Mouse (Mus musculus) midbrain, postnatal 0 days (tissue): ENCODE data around the gene Siva1. TPM values are rescaled to one million over a fixed set of nuclear protein-coding genes. Genes with fewer than 3 reads are reported as not detected.
A peak's percentile ranks its signal among the peaks of the same experiment; 100 is the strongest.

Source experiments
- ATAC-seq: fragments of 200-750 bp; cut with Nextera tagmentation; 2 replicates; pipeline ENCODE4 v1.8.0; 2017; ENCODE audit warnings: moderate number of reproducible peaks, mild to moderate bottlenecking, moderate TSS enrichment, moderate library complexity; ENCODE audit not compliant: low FRiP score
- DNase-seq: peaks from one replicate; pipeline ENCODE4 v3.0.0-alpha.2; 2015; ENCODE audit warnings: low spot score
- H3K27ac ChIP-seq: fragments of 300-500 bp; sonication (generic); 2 replicates; pipeline ENCODE4 v1.5.1; 2014; ENCODE audit warnings: low read depth, mild to moderate bottlenecking, low read length, mixed read lengths
- H3K27me3 ChIP-seq: fragments of 300-500 bp; sonication (generic); 2 replicates; pipeline ENCODE4 v1.6.1; 2014; ENCODE audit warnings: low read length, control low read depth, mixed read lengths; ENCODE audit not compliant: insufficient read depth
- H3K36me3 ChIP-seq: fragments of 300-500 bp; sonication (generic); 2 replicates; pipeline ENCODE4 v1.6.1; 2014; ENCODE audit warnings: low read length, control low read depth, mixed read lengths; ENCODE audit not compliant: insufficient read depth
- H3K4me1 ChIP-seq: fragments of 300-500 bp; sonication (generic); 2 replicates; pipeline ENCODE4 v1.6.1; 2014; ENCODE audit warnings: mild to moderate bottlenecking, control low read depth, antibody characterized with exemption, low read length, mixed read lengths; ENCODE audit not compliant: insufficient read depth
- H3K4me2 ChIP-seq: fragments of 300-500 bp; sonication (generic); 2 replicates; pipeline ENCODE4 v1.6.1; 2014; ENCODE audit warnings: low read depth, mild to moderate bottlenecking, low read length, mixed read lengths; ENCODE audit not compliant: poor library complexity, severe bottlenecking
- H3K4me3 ChIP-seq: fragments of 300-500 bp; sonication (generic); 2 replicates; pipeline ENCODE4 v1.5.1; 2014; ENCODE audit warnings: low read depth, mild to moderate bottlenecking, low read length, moderate library complexity
- H3K9ac ChIP-seq: fragments of 300-500 bp; sonication (generic); replicated peaks from 2 replicates; pipeline ENCODE4 v1.6.1; 2014; ENCODE audit warnings: mild to moderate bottlenecking, low read length, moderate library complexity, mixed read lengths; ENCODE audit not compliant: poor library complexity, severe bottlenecking
- H3K9me3 ChIP-seq: fragments of 300-500 bp; sonication (generic); 2 replicates; pipeline ENCODE4 v1.6.1; 2016; ENCODE audit warnings: low read length, control low read depth
- CTCF ChIP-seq: IDR thresholded peaks from 2 replicates; pipeline ENCODE4 v1.5.1; 2016; ENCODE audit warnings: antibody characterized with exemption, mild to moderate bottlenecking
- WGBS: fragments of 180-500 bp; shearing (Covaris S2); extraction: QIAGEN DNeasy Blood & Tissue Kit; methylation state at CpG from one replicate; pipeline ENCODE4 v1.1.7; 2014; 5-methylcytosine and 5-hydroxymethylcytosine counted together
- polyA plus RNA-seq: library from polyadenylated mRNA; unstranded; fragments of >200 nt; fragmentation: Nextera tagmentation; extraction: Ambion mirVana; gene quantifications from 2 replicates; pipeline ENCODE4 v1.2.1, GENCODE M21; 2015
- total RNA-seq: library from RNA; depleted of rRNA; stranded (reverse); fragments of >200 nt; gene quantifications from 2 replicates; pipeline ENCODE4 v1.2.3, GENCODE M21; 2014

Siva1 gene
- total and polyA plus RNA-seq, 2 experiments from 2014 or later: 25.4 to 43.4 TPM

DNA sequence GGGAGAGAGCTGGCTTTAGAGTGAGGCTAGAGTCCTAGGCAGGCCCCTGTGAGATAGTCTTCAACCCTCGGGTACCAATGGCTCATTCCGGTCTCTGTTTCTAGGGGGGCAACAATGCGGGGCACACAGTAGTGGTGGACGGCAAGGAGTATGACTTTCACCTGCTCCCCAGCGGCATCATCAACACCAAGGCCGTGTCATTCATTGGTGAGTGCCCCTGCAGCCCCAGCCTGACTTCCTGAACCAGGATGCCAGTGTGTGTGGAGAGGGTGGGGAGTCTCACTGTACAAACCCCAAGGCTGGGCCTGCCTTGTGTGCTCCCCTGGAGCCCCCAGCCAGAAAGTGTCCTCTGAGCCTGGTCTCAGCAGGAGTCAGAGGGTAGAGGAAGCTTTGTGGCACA, 16.3 kb upstream of the Siva1 start:
- ATAC-seq: no peak
- Histone ChIP-seq H3K36me3 (no peaks in the 10 kb centered on the region), H3K27me3 (no peaks in the 10 kb centered on the region), H3K27ac (no peak overlapping the region), H3K4me3 (no peak overlapping the region), H3K9ac (no peak overlapping the region), H3K4me2 (no peak overlapping the region), H3K4me1 (peaks cover 3% of the 10 kb centered on the region; the same call in 1 of the 2 replicates), H3K9me3 (no peaks in the 10 kb centered on the region)
- no peak for DNase-seq
- no peak for TF ChIP-seq CTCF
- 89% methylated on average over 6 of the region's 6 CpGs for WGBS

DNA sequence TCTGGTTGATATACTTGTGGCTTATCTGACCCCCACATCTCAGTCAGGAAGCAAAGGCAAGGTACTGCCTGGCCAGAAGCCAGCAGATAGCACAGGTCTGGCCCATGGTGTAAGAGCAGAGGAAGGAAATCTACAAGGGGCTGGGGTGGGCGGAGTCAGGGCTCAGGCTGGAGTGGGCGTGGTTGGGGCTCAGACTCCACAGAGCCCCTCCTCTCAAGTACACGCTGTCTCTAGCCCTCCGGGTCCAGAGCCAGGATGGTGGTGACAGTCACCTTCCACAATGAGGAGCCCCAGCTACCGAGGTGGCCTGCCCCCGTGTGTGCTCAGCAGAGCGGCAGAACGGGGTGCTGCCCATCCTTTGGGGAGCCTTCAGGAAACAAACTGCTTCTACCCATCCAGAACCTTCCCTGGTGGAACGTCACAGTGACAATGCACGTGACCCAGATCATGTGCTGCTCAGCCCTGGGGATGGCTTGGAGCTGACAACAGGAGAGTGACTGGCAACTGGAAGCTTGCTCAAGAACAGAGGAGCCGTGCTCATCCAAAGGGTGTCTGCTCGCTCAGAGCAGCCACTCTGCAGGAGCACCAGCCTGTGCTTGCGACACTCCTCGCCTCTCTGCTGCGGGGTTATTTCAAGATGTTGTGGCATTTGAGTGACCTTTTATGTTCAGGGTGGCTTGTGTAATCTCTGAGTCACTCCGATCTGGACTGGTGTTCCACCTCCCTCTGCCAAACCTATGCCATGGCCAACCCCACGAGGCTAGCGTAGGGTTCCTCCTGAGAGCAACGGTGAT, 15.4 kb upstream of the Siva1 start:
- H3K4me2 ChIP-seq: peak overlapping the region; percentile 37
- WGBS: 40% methylated on average over 19 of the region's 19 CpGs

DNA sequence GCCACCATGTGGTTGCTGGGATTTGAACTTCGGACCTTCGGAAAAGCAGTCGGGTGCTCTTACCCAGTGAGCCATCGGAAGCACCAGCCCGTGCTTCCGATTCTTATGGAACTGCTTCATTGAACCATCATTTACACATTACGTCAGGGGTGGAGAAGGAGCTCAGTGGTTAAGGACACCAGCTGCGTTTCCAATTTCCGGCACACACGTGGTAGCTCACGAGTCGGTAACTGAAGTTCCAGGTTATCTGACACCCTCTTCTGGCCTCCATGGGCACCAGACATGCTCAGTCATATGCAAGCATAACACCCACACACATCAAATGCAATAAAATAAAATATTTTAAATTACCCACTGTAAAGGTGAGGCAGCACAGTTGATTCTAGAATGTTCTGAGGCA, 14.4 kb upstream of the Siva1 start:
- no peak for DNase-seq
- WGBS: 94% methylated on average over 12 of the region's 12 CpGs
- no peak for TF ChIP-seq CTCF

More for the DNA sequence above, 15.4 kb upstream of the Siva1 start:
- H3K4me3 ChIP-seq: 0 out of 2 replicates have a peak overlapping the region, but pooled peaks have one; percentile 4
- no peaks in the 10 kb centered on the region for H3K9me3 ChIP-seq
- no peak overlapping the region for H3K9ac ChIP-seq
- no peaks in the 10 kb centered on the region for H3K36me3 ChIP-seq
- H3K4me1 ChIP-seq: peaks cover 3% of the 10 kb centered on the region; the same call in 1 of the 2 replicates
- TF ChIP-seq CTCF: no peak
- ATAC-seq (peak; percentile 80), DNase-seq (peak; percentile 66)
- H3K27me3 ChIP-seq: no peaks in the 10 kb centered on the region
- peak overlapping the region; percentile 32; the same call in 1 of the 2 replicates for H3K27ac ChIP-seq

DNA sequence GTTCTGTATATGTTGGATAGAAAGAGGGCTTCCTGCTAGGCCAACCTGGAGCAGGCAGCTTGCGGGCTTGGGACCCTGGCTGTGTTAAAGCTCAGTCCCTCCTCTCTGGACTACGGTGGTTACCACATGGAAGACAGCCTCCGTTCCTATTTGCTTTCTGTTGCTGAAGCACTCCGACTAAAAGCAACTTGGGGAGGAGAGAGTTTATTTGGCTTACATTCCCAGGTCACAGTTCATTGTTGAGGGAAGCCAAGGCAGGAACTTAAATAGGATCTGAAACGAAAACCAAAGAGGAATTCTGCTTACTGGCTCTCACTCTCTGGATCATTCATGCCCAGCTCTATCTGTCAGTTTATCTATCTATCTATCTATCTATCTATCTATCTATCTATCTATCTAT, 13.7 kb upstream of the Siva1 start:
- TF ChIP-seq CTCF: no peak
- WGBS: 83% methylated on average over 5 of the region's 5 CpGs
- no peaks in the 10 kb centered on the region for H3K36me3 ChIP-seq
- DNase-seq: no peak
- H3K4me2 ChIP-seq: no peak overlapping the region
- no peak overlapping the region for H3K27ac ChIP-seq
- no peaks in the 10 kb centered on the region for H3K27me3 ChIP-seq
- no peak overlapping the region for H3K4me3 ChIP-seq
- H3K9ac ChIP-seq: no peak overlapping the region
- no peak for ATAC-seq
- no peaks in the 10 kb centered on the region for H3K9me3 ChIP-seq
- peaks cover 3% of the 10 kb centered on the region; the same call in 1 of the 2 replicates for H3K4me1 ChIP-seq

More for the DNA sequence above, 14.4 kb upstream of the Siva1 start:
- no peak for ATAC-seq
- no peak overlapping the region for H3K27ac ChIP-seq
- H3K27me3 ChIP-seq: no peaks in the 10 kb centered on the region
- no peaks in the 10 kb centered on the region for H3K36me3 ChIP-seq
- H3K9me3 ChIP-seq: no peaks in the 10 kb centered on the region
- peaks cover 3% of the 10 kb centered on the region; the same call in 1 of the 2 replicates for H3K4me1 ChIP-seq
- H3K9ac ChIP-seq: no peak overlapping the region
- no peak overlapping the region for H3K4me3 ChIP-seq
- H3K4me2 ChIP-seq: no peak overlapping the region

DNA sequence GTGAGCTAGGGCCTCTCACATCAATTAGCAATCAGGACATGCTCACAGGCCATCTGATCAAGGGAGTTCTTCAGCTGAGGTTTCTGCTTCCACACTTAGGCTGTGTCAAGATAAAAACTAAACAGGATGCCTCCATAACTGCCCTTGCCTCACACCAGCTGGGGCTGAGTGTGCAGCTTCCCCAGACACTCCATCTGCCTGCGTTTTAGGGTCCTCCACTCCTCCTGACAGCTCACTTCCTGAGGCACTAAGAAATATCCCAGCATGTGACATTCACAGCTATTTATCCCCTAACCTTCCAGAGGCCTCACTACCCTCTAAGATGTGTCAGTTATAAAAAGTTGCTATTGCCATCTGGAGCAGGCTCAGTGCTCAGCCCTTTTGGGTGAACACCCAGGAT, 13.0 kb upstream of the Siva1 start:
- H3K27me3 ChIP-seq: no peaks in the 10 kb centered on the region
- no peaks in the 10 kb centered on the region for H3K36me3 ChIP-seq
- H3K4me3 ChIP-seq: no peak overlapping the region
- WGBS: 55% methylated on average over 1 of the region's 1 CpGs
- no peak overlapping the region for H3K9ac ChIP-seq
- TF ChIP-seq CTCF: no peak
- no peaks in the 10 kb centered on the region for H3K9me3 ChIP-seq
- H3K27ac ChIP-seq: no peak overlapping the region
- H3K4me2 ChIP-seq: no peak overlapping the region
- DNase-seq: no peak
- H3K4me1 ChIP-seq: peaks cover 3% of the 10 kb centered on the region; the same call in 1 of the 2 replicates
- ATAC-seq: no peak

DNA sequence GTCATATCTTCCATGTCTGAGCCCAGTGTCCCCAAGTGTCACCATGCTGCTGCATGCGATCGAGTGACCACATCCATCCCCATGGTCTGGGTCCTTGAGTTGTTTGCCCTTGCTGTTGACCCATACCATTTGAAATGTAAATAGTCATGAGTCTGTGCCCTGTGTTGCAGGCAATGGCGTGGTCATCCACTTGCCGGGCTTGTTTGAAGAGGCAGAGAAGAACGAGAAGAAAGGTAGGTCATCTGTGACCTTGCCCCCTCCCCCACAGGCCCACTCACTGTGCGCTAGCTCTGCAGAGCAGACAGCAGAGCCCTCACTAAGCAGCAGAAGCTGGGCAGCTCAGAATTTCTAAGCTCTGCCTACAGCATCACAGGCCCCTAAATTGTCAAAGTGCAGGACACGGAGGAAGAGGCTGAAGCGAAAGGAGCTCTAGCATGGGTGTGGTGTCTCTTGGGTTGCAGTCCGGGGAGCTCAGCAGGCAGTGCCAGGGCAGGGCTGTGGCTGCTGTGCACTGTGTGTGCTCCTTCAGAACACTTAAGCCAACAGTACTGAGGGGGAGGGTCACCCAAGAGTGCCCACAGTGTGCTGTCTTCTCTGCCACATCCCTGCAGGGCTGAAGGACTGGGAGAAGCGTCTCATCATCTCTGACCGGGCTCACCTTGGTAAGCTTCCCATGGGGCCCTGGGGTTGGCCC, 12.2 kb upstream of the Siva1 start:
- peaks cover 3% of the 10 kb centered on the region; the same call in 1 of the 2 replicates for H3K4me1 ChIP-seq
- no peaks in the 10 kb centered on the region for H3K9me3 ChIP-seq
- WGBS: 78% methylated on average over 11 of the region's 11 CpGs
- DNase-seq (no peak), ATAC-seq (no peak)
- H3K27me3 ChIP-seq: no peaks in the 10 kb centered on the region
- TF ChIP-seq CTCF: no peak
- H3K27ac ChIP-seq: no peak overlapping the region
- no peak overlapping the region for H3K4me2 ChIP-seq
- H3K9ac ChIP-seq: no peak overlapping the region
- H3K36me3 ChIP-seq: no peaks in the 10 kb centered on the region
- H3K4me3 ChIP-seq: no peak overlapping the region
